Mouse (Mus musculus) midbrain, embryonic 15.5 days (tissue): ENCODE results near the gene Ncaph2. TPM values are rescaled to one million over a fixed set of nuclear protein-coding genes. Genes with fewer than 3 reads are reported as not detected.

ENCODE experiments used
- ATAC-seq: fragments of 200-750 bp; cut with Nextera tagmentation; replicated peaks from 2 replicates; pipeline ENCODE4 v1.8.0; 2017; ENCODE audit warnings: moderate TSS enrichment
- H3K27ac ChIP-seq: fragments of 300-500 bp; sonication (generic); 2 replicates; pipeline ENCODE4 v1.5.1; 2015; ENCODE audit warnings: mild to moderate bottlenecking, inconsistent platforms
- H3K27me3 ChIP-seq: fragments of 300-500 bp; sonication (generic); replicated peaks from 2 replicates; pipeline ENCODE4 v1.6.1; 2015; ENCODE audit warnings: inconsistent platforms
- H3K36me3 ChIP-seq: fragments of 300-500 bp; sonication (generic); replicated peaks from 2 replicates; pipeline ENCODE4 v1.6.1; 2015; ENCODE audit warnings: inconsistent platforms
- H3K4me1 ChIP-seq: fragments of 300-500 bp; sonication (generic); 2 replicates; pipeline ENCODE4 v1.6.1; 2015; ENCODE audit warnings: inconsistent platforms
- H3K4me2 ChIP-seq: fragments of 300-500 bp; sonication (generic); 2 replicates; pipeline ENCODE4 v1.6.1; 2015; ENCODE audit warnings: inconsistent platforms, mild to moderate bottlenecking, moderate library complexity
- H3K4me3 ChIP-seq: fragments of 300-500 bp; sonication (generic); 2 replicates; pipeline ENCODE4 v1.5.1; 2015; ENCODE audit warnings: mild to moderate bottlenecking, inconsistent platforms
- H3K9ac ChIP-seq: fragments of 300-500 bp; sonication (generic); 2 replicates; pipeline ENCODE4 v1.6.1; 2015; ENCODE audit warnings: mild to moderate bottlenecking, inconsistent platforms
- H3K9me3 ChIP-seq: fragments of 300-500 bp; sonication (generic); 2 replicates; pipeline ENCODE4 v1.6.1; 2016; ENCODE audit warnings: inconsistent platforms
- WGBS: fragments of 180-500 bp; shearing (Covaris S2); methylation state at CpG from one replicate; pipeline ENCODE4 v1.1.7; 2015; ENCODE audit warnings: mixed read lengths; 5-methylcytosine and 5-hydroxymethylcytosine counted together
- polyA plus RNA-seq: library from polyadenylated mRNA; unstranded; fragments of >200 nt; fragmentation: Nextera tagmentation; extraction: Ambion mirVana; gene quantifications from 2 replicates; pipeline ENCODE4 v1.2.1, GENCODE M21; 2015

Ncaph2 gene
- 115 and 121 TPM in 2 replicates for polyA plus RNA-seq

DNA sequence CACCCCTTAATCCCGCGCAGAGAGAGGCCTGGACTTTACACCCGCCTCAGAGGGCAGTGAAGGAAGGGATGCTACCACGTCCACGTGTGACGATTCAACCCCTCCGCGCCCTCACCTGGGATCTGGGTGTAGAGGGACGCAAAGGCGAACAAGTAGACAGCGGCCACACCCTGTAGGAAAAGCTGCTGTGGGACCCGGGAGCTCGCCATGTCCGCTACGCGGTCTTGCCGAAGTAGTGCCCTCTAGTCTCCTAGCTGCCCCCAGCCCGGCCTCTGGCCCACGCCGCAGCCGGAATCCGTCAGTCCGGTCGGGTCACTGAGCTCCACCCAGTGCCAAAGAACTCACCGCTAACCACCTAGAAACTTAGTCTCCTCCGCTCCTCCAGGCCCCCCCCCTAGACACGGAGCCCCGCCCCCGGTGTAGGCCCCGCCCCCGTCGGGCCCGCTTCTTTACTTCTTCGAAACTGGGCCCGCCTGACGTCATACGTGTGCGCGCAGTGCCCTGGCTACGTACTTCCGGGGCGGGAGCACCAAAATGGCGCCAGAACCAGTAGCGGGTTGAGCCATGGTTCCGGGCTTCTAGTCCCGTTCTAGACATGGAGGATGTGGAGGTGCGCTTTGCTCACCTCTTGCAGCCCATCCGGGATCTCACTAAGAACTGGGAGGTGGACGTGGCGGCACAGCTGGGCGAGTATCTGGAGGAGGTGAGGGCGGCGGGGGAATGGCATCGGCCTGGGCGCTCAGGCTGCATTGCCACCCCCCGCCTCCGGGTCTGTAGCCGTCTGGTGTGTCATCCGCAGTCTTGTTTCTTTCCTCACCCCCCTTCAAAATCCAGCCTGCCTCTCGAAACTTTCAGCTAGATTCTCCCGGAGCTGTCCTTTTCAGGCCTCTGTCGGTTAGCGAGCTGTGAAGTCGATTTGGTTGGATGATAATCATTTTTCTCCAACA is at the start of gene Ncaph2, which contains the start of gene Lmf2:
Gene Ncaph2 (plus strand): TSS at position 479 of the 947 bp plus-strand sequence.
Gene Lmf2 (minus strand): TSS at position 419 of the 947 bp plus-strand sequence.
- ATAC-seq = peak; percentile 94
- Histone ChIP-seq H3K4me2 (peak within 1 kb of the TSS; percentile 85), H3K36me3 (peaks cover 24% of the 10 kb centered on the region)

DNA sequence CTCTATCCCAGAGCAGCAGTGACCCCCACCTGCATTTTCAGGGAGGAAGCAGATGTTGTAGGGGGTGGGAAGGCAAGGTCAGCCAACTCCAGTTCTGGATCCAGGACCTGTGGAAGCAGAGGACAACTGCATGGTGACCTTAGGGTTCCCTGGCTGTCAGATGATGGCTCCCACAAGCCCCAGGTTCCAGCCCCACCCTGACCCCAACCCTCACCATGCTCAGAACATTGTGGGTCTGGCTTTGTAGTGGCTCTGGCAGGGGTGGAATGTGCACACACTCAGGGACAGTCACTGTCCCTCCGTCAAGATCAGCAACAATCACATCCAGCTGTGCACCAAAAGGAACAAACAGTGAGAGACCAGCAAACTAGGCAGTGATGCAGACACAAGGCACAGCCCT is 49.6 kb upstream of the Ncaph2 start:
- peaks cover 8% of the 10 kb centered on the region for H3K4me1 ChIP-seq
- WGBS = 65% methylated on average over 1 of the region's 1 CpGs
- no peak for ATAC-seq
- no peaks in the 10 kb centered on the region for H3K27me3 ChIP-seq
- H3K36me3 ChIP-seq = peaks cover 43% of the 10 kb centered on the region
- no peaks in the 10 kb centered on the region for H3K9me3 ChIP-seq
- H3K9ac ChIP-seq = no peak overlapping the region
- H3K27ac ChIP-seq = no peak overlapping the region
- no peak overlapping the region for H3K4me3 ChIP-seq
- no peak overlapping the region for H3K4me2 ChIP-seq

More for the DNA sequence above, at the start of gene Ncaph2, which contains the start of gene Lmf2:
- Histone ChIP-seq H3K27ac (peak within 1 kb of the TSS; percentile 80), H3K4me3 (peak within 1 kb of the TSS; percentile 86), H3K9ac (peak within 1 kb of the TSS; percentile 79), H3K27me3 (no peaks in the 10 kb centered on the region), H3K9me3 (no peaks in the 10 kb centered on the region), H3K4me1 (peaks cover 40% of the 10 kb centered on the region)
- WGBS = under 1% methylated on average over 63 of the region's 64 CpGs

DNA sequence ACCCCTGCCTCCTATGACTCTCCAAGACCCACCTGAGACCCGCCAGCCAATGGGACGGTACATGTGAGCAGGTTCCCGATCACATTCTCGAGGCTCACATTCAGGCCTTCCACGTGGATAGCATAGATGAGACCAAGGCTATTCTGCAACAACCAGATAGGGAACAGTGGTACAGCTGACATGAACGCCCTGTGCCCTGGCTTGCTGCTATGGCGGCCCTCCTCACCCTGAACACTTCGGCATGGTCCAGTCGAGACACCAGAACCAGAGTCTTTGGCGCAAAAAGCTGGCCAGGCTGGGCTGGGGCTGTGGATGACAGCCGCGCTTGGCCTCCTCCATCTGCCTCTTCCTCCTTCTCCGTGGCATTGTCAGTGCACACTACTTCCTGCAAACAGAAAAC is 48.1 kb upstream of the Ncaph2 start:
- no peak overlapping the region for H3K4me2 ChIP-seq
- no peak for ATAC-seq
- no peak overlapping the region for H3K27ac ChIP-seq
- no peaks in the 10 kb centered on the region for H3K27me3 ChIP-seq
- WGBS = 93% methylated on average over 13 of the region's 13 CpGs
- peaks cover 20% of the 10 kb centered on the region for H3K4me1 ChIP-seq
- peaks cover 28% of the 10 kb centered on the region for H3K36me3 ChIP-seq
- no peaks in the 10 kb centered on the region for H3K9me3 ChIP-seq
- no peak overlapping the region for H3K4me3 ChIP-seq
- no peak overlapping the region for H3K9ac ChIP-seq

DNA sequence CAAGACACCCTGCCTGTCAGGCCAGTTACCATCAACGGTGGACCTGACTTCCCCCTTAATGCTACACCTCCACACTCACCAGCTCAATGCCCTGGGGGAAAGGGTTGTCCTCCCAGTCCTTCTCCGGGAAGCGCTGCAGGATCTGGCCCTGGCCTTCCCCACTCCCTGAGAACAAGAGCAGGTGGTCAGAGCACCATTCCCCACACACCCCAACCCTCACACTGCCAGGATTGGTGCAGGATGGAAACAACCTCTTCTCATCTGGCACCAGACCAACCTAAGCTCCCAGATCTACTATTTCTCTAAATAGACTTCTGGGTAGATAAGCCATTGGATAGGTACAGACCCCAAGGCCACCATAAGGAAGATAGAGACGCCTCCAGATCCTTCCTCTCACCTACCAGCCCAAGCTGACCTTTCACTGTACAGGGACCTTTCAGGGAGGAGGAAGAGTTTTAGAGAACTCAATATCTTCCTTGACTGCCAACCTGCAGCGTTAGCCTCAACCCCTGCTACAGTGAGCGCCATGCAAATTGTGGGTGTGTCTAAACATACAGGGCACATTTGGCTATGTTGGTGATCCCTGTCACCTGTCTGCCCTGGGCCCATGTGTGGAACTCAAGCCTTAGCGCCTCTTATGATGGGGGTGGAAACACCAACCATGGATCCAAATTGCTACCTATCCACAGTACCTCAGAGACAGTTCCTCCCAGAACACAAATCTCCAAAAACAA is 46.9 kb upstream of the Ncaph2 start:
- ATAC-seq = no peak
- Histone ChIP-seq H3K9ac (no peak overlapping the region), H3K4me2 (no peak overlapping the region), H3K36me3 (peaks cover 17% of the 10 kb centered on the region), H3K4me3 (no peak overlapping the region), H3K27me3 (no peaks in the 10 kb centered on the region), H3K4me1 (peaks cover 31% of the 10 kb centered on the region), H3K9me3 (no peaks in the 10 kb centered on the region), H3K27ac (no peak overlapping the region)
- 88% methylated on average over 7 of the region's 7 CpGs for WGBS

DNA sequence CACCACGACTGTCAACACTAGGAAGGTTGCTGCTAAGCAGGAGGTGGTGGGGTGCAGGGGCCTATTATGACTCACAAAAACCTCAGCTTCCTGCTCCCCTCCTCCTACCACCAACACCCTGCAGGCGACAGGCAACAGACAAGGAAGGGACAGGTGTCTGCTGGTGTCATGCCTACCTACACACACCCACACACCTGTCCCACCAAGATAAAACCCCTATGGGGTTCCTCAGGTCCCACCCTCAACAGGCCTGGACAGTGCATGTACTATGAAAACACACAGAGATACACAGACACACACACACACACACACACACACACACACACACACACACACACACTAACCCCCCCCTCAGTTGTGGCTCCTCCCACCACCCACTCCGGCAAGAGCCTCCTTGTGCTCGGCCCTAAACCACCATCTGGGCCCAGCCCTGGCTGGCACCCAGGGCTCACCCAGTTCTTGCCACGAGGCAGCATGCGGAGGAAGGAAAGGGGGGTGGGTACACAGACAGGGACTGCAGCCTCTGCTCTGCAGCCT is 45.5 kb upstream of the Ncaph2 start:
- H3K9ac ChIP-seq = no peak overlapping the region
- no peak overlapping the region for H3K4me3 ChIP-seq
- WGBS = 79% methylated on average over 6 of the region's 6 CpGs
- H3K9me3 ChIP-seq = no peaks in the 10 kb centered on the region
- H3K4me1 ChIP-seq = peaks cover 41% of the 10 kb centered on the region
- H3K4me2 ChIP-seq = no peak overlapping the region
- H3K27ac ChIP-seq = no peak overlapping the region
- H3K36me3 ChIP-seq = peaks cover 7% of the 10 kb centered on the region
- no peaks in the 10 kb centered on the region for H3K27me3 ChIP-seq
- ATAC-seq = no peak

DNA sequence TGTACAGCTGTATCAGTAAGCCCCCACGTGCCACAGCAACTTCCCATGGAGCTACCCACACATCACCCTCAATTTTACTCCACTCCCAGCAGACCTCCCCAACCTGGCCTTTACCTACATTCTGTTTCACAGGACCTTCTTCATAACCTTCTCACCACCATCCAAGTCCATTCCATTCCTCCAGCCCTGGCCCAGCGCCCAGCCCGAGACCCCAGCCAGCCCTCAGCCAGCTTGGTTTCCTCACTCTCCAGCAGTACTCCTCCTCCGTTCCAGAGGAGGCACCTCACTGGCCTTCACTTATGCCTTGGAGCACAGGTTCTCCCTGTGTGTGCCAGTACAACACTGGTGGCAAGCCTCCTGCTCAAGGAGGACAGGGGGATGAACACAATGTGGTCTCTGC is 42.2 kb upstream of the Ncaph2 start:
- H3K4me1 ChIP-seq = peaks cover 46% of the 10 kb centered on the region
- WGBS = 82% methylated on average over 4 of the region's 4 CpGs
- no peak overlapping the region for H3K9ac ChIP-seq
- ATAC-seq = no peak
- H3K27ac ChIP-seq = no peak overlapping the region
- no peaks in the 10 kb centered on the region for H3K9me3 ChIP-seq
- H3K4me3 ChIP-seq = peak overlapping the region; percentile 88; the same call in 1 of the 2 replicates
- no peaks in the 10 kb centered on the region for H3K27me3 ChIP-seq
- peak overlapping the region; percentile 87 for H3K4me2 ChIP-seq
- H3K36me3 ChIP-seq = no peaks in the 10 kb centered on the region

DNA sequence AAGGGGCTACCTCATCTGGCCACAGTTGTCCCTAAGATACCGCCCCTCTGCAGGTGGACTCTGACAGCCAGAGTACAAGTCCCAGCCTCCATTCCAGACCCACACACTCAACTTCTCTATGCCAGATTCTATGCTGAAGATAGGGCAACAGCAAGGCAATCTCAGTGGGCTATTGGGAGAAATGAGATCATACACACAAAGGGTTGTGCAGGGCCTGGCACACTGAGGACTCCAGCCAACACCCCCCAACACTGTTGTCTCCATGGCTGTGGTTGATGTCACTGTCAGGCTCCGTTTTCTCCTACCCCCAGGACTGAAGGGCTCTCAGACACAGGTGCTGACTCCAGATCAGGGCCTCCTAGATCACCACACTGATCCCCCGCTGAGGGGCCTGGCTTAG is 41.4 kb upstream of the Ncaph2 start:
- no peak overlapping the region for H3K27ac ChIP-seq
- peak overlapping the region; percentile 65 for H3K9ac ChIP-seq
- peaks cover 46% of the 10 kb centered on the region for H3K4me1 ChIP-seq
- H3K4me2 ChIP-seq = peak overlapping the region; percentile 87
- H3K27me3 ChIP-seq = no peaks in the 10 kb centered on the region
- 32% methylated on average over 3 of the region's 3 CpGs for WGBS
- H3K4me3 ChIP-seq = peak overlapping the region; percentile 88
- no peaks in the 10 kb centered on the region for H3K9me3 ChIP-seq
- H3K36me3 ChIP-seq = no peaks in the 10 kb centered on the region
- no peak for ATAC-seq

DNA sequence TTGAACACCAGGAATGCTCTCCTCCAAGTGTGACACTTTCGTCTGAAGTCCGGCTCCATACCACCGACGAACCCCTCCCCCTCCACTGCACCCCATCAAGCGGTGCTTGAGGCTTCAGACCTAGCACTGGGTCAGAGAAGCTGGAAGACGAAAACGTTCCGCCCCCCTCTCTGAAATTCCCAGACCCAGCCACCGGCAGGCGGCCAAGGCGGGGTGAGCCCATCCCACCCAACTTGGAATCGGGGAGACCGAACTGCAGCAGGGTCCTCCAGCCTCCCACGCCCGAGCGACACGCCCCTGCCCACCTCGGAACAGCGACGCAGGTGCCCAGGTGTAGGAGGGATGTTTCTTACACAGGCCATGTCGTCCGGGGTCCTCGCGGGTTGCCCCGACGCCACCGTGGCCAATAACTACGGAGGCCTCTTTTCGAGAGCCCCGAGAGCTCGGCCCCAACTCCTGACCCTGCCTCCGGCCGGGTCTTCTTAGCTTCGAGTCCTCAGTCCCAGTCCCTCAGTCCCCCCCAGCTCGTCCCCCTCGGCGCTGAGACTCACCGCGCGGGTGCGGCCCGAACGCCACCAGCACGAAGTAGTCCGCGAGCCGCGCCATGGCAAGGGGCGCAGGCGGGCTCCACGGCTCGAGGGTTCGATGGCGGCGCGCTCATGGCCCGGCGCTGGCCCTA is 40.9 kb upstream of the Ncaph2 start:
- peak; percentile 56 for ATAC-seq
- no peaks in the 10 kb centered on the region for H3K27me3 ChIP-seq
- no peaks in the 10 kb centered on the region for H3K36me3 ChIP-seq
- WGBS = under 1% methylated on average over 57 of the region's 58 CpGs
- peak overlapping the region; percentile 65 for H3K9ac ChIP-seq
- H3K4me2 ChIP-seq = peak overlapping the region; percentile 87
- H3K9me3 ChIP-seq = no peaks in the 10 kb centered on the region
- peak overlapping the region; percentile 54 for H3K27ac ChIP-seq
- H3K4me3 ChIP-seq = peak overlapping the region; percentile 88
- H3K4me1 ChIP-seq = peaks cover 46% of the 10 kb centered on the region

DNA sequence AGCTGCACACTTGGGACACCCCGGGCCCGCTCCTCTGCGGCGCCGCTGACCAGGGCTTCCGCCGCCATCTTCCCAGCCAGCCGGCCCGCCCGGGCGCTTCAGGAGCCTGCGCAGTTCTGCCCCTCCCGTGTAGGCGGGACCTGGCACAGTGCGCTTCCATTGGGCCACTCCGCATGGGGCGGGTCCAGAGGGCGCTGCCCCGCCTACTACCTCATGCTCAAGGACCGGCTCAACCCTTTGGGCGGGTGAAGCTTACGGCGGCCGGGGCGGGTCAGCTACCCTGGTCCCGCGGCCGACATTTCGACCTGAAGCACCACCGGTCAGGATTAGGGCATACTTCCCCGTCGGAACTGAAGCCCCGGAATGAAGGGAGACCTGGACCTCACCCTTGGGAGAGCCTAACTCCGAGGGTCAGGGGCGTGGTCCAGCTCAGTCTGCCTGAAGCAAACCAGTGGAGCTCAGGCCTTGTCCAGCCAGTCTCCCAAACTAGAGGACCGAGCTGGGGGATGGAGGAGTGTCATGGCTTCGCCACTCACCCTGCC is 40.3 kb upstream of the Ncaph2 start, which contains the start of gene Sbf1:
Gene Sbf1 (minus strand): TSS at position 122 of the 542 bp plus-strand sequence.
- WGBS = 1% methylated on average over 36 of the region's 37 CpGs

DNA sequence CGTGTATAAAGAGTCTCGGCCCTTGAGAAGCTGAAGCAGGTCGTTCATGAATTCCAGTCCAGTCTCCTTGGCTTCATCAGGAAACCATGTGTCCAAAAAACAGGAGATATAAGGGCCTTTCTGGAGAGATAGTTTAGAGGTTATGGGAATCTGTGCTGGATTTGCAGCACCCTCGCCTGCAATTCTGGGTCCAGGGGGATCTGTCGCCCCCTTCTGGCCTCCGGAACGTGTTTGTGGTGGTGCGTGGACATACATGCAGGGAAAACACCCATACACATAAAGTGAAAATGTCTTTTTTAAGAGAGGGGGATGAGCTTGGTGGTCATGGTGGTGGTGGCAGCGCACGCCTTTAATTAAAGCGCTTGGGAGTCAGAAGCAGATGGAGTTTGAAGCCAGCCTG is 39.4 kb upstream of the Ncaph2 start:
- H3K9ac ChIP-seq = no peak overlapping the region
- no peaks in the 10 kb centered on the region for H3K27me3 ChIP-seq
- no peaks in the 10 kb centered on the region for H3K36me3 ChIP-seq
- no peak overlapping the region for H3K4me2 ChIP-seq
- H3K27ac ChIP-seq = no peak overlapping the region
- no peaks in the 10 kb centered on the region for H3K9me3 ChIP-seq
- no peak overlapping the region for H3K4me3 ChIP-seq
- peaks cover 36% of the 10 kb centered on the region for H3K4me1 ChIP-seq
- 64% methylated on average over 11 of the region's 11 CpGs for WGBS
- no peak for ATAC-seq

More for the DNA sequence above, 40.3 kb upstream of the Ncaph2 start, which contains the start of gene Sbf1:
- peak within 1 kb of the TSS; percentile 88 for H3K4me3 ChIP-seq
- H3K9me3 ChIP-seq = no peaks in the 10 kb centered on the region
- H3K27me3 ChIP-seq = no peaks in the 10 kb centered on the region
- ATAC-seq = peak; percentile 99
- peak within 1 kb of the TSS; percentile 68 for H3K27ac ChIP-seq
- peak within 1 kb of the TSS; percentile 65 for H3K9ac ChIP-seq
- no peaks in the 10 kb centered on the region for H3K36me3 ChIP-seq
- H3K4me2 ChIP-seq = peak within 1 kb of the TSS; percentile 87
- H3K4me1 ChIP-seq = peaks cover 44% of the 10 kb centered on the region

DNA sequence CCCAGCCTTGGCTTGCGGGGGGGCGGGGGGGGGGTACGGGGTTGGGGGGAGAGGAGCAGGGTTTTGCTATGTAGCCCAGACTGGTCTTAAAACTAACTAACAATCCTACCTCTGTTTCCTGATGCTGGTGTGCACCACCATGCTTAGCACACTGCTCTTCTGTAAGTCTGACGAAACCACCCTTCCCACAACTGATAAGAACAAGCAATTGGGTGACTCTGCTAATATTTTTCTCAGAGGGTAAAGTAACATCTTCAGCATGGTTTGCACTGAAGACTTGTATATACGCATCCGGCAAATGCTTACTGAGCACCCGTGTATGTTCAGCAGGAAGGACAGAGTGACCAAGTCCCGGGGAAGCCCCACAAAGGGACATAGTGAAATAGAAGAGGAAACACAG is 34.3 kb upstream of the Ncaph2 start:
- no peak for ATAC-seq
- H3K27ac ChIP-seq = no peak overlapping the region
- 84% methylated on average over 8 of the region's 8 CpGs for WGBS
- no peaks in the 10 kb centered on the region for H3K36me3 ChIP-seq
- H3K27me3 ChIP-seq = peaks cover 7% of the 10 kb centered on the region; the same call in 1 of the 2 replicates
- no peaks in the 10 kb centered on the region for H3K9me3 ChIP-seq
- H3K4me2 ChIP-seq = no peak overlapping the region
- no peaks in the 10 kb centered on the region; the same call in 1 of the 2 replicates for H3K4me1 ChIP-seq
- no peak overlapping the region for H3K4me3 ChIP-seq
- no peak overlapping the region for H3K9ac ChIP-seq
